Mouse (Mus musculus): ENCODE results near the gene Zcchc2. TPM values are rescaled to one million over a fixed set of nuclear protein-coding genes. Genes with fewer than 3 reads are reported as not detected.

The Zcchc2 gene
- total RNA-seq, 1 experiment from 2014 or later, result 64.6 TPM

- ATAC-seq (ENCODE audit: extremely low read depth, insufficient number of reproducible peaks, low FRiP score, poor library complexity, severe bottlenecking), result no peak
Measured at GRCm38 (mm10) chr1:106063591-106064170, 73.5 kb downstream of the Zcchc2 start.

- no peak for ATAC-seq (ENCODE audit: extremely low read depth, insufficient number of reproducible peaks, low FRiP score, poor library complexity, severe bottlenecking)
Measured at GRCm38 (mm10) chr1:106064291-106064690, 74.1 kb downstream of the Zcchc2 start.

DNA sequence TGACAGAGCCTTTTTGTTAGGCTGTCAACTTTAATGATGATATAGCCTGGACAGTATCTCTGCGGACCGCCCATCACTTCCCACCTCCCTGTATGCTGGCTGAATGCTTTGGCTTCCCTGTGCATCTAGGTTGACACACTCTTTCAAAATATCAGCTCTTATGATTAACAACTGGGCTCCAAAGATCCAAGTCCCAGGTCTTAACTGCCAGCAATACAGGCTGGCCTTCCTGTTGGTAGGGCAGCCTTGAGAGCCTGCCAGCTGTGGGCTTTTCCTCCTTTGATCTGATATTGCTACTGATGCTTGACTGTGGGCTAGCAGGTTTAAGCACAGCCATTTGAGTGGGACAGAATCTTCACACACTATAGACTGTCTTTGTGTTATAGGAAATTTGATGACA lies 74.5 kb downstream of the Zcchc2 start:
- no peak for ATAC-seq (ENCODE audit: extremely low read depth, insufficient number of reproducible peaks, low FRiP score, poor library complexity, severe bottlenecking)

GRCm38 (mm10) chr1:106065679-106066078 lies 75.5 kb downstream of the Zcchc2 start:
- no peak for ATAC-seq (ENCODE audit: extremely low read depth, insufficient number of reproducible peaks, low FRiP score, poor library complexity, severe bottlenecking)

DNA sequence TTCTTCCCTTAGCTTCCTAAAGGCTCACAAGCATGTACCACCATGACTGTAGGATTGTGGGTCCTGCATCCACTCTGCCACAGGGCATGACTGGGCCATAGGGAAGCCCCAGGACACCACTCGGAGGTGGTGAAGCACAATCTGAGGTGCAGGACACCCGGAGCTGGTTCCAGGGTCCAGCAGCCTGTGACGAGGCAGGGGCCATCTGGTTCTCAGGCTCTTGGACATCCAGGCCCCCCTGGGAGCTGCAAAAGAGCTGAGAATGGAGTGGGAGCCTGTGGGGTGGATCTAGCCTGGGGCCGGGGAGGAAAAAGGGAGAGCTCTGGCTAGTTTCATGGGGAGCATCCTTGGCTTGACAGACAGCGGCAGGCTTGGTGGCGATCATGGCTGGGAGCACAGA lies 77.1 kb downstream of the Zcchc2 start:
- no peak for ATAC-seq (ENCODE audit: extremely low read depth, insufficient number of reproducible peaks, low FRiP score, poor library complexity, severe bottlenecking)

- ATAC-seq (ENCODE audit: extremely low read depth, insufficient number of reproducible peaks, low FRiP score, poor library complexity, severe bottlenecking), result no peak
Measured at GRCm38 (mm10) chr1:106069867-106070543, 79.8 kb downstream of the Zcchc2 start.

- ATAC-seq (ENCODE audit: extremely low read depth, insufficient number of reproducible peaks, low FRiP score, poor library complexity, severe bottlenecking), result no peak
Measured at GRCm38 (mm10) chr1:106070814-106071213, 80.6 kb downstream of the Zcchc2 start.

GRCm38 (mm10) chr1:106071237-106072070 lies 81.2 kb downstream of the Zcchc2 start:
- peak; percentile 84; the same call in 1 of the 2 replicates for ATAC-seq (ENCODE audit: extremely low read depth, insufficient number of reproducible peaks, low FRiP score, poor library complexity, severe bottlenecking)

DNA sequence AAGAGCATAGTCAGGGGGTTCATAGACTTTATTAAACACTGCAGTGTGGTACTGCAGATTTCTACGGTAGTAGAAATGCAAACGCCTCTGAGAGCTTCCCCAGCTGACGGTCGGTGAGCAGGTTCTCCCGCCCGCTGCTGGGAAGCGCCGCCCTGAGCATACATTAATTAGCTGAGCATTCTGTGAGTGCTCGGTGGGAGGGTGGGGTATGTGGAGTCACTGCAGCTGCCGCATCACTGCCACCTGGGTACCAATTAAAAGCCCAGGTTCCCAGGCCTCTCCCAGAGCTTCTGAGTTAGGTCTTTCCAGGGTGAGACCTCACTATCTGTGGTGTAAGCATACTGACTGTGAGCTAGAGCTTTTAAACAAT lies 81.8 kb downstream of the Zcchc2 start:
- ATAC-seq (ENCODE audit: extremely low read depth, insufficient number of reproducible peaks, low FRiP score, poor library complexity, severe bottlenecking), result no peak

- no peak for ATAC-seq (ENCODE audit: extremely low read depth, insufficient number of reproducible peaks, low FRiP score, poor library complexity, severe bottlenecking)
Measured at GRCm38 (mm10) chr1:106073166-106073565, 83.0 kb downstream of the Zcchc2 start.

DNA sequence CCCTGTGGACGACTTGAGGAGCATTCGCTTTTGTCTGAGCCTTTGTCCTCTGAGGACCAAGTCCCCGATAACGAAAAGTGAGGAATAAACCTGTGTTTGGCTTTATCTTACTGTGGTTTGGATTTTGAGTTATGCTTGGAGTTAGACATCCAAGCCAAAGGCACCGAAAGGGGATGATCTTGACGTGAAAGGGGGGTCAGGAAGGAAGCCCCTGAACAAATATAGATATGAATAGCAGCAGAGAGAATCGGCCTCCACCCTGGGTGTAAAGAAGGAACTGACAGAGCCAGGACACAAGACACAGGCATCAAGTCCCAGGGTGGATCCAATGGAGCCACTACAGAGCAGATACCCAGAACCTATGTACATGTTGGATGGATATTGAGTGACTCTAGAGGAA lies 83.9 kb downstream of the Zcchc2 start:
- no peak for ATAC-seq (ENCODE audit: extremely low read depth, insufficient number of reproducible peaks, low FRiP score, poor library complexity, severe bottlenecking)

DNA sequence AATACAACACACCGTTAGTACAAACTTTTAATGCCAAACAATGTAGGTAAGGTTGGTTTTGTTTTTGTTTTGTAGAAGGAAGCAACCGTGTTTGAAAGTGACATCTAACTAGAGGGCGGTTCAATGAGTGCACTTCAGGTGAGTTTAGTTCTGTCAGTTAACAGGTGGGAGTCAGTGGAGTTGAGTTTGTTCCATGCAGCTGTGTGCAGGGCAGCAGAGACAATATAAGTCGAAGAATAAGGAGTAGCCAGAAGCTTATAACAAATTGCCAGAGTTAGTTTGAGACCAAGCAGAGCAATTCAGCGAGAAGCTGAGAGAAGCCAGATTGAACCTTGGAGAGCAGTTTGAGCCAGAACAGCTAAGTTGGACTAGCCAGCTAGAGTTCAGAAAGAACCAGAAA lies 84.5 kb downstream of the Zcchc2 start:
- no peak for ATAC-seq (ENCODE audit: extremely low read depth, insufficient number of reproducible peaks, low FRiP score, poor library complexity, severe bottlenecking)

GRCm38 (mm10) chr1:106076641-106077040 lies 86.4 kb downstream of the Zcchc2 start:
- no peak for ATAC-seq (ENCODE audit: extremely low read depth, insufficient number of reproducible peaks, low FRiP score, poor library complexity, severe bottlenecking)

DNA sequence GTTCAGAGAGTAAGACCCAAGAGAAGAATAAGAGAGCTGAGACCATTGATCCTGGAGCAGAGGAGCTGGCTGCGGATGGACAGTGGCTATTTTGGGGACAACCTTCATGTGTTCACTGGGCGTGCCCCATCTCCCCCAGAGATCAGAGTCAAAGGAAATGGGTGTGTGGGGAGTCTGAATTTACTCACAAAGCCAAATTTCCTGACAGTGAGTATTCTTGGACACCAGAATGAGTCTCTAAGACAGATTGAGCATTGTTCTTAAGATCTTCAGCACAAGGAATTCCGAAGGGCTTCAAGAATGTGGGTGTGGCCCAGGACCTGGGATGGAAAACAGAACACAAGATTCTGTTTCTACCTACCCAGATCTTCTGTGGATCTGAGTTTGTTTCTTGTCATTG lies 87.0 kb downstream of the Zcchc2 start:
- no peak for ATAC-seq (ENCODE audit: extremely low read depth, insufficient number of reproducible peaks, low FRiP score, poor library complexity, severe bottlenecking)

Other genes starting within 250 kb of the Zcchc2 start
- gene Tnfrsf11a, start 209.7 kb upstream of the Zcchc2 start, total RNA-seq (2017), result 0.47 and 0.61 TPM in 2 replicates
- 13.9 and 21.5 TPM in 2 replicates for gene Phlpp1, start 181.3 kb downstream of the Zcchc2 start, total RNA-seq (2017)